Mouse (Mus musculus): ENCODE measurements around the gene Sdr16c6. TPM values are rescaled to one million over a fixed set of nuclear protein-coding genes. Genes with fewer than 3 reads are reported as not detected.

Sdr16c6 gene
- total RNA-seq (2015) (not detected in 2 replicates), total RNA-seq (2017) (not detected in 2 replicates)

DNA sequence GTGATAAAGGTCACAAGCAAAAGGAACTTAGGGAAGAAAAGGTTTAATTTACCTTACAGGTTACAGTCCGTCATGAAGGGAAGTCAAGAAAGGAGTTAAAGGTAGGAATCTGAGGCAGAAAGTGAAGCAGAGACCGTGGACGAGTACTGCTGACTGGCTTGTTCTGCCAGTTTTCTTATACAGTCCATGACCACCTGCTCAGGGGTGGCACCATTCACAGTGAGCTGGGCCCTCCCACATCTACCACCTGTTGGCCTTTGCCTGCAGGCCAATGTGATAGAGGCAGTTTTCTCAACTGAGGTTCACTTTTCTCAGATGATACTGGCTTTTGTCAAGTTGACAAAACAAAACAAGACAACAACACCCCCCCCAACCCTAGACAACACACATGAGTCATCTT, at the start of gene Sdr16c6:
TSS of gene Sdr16c6 (minus strand) at position 151 of the 400 bp plus-strand sequence.
- ATAC-seq (ENCODE audit: poor library complexity, severe bottlenecking), result no peak

DNA sequence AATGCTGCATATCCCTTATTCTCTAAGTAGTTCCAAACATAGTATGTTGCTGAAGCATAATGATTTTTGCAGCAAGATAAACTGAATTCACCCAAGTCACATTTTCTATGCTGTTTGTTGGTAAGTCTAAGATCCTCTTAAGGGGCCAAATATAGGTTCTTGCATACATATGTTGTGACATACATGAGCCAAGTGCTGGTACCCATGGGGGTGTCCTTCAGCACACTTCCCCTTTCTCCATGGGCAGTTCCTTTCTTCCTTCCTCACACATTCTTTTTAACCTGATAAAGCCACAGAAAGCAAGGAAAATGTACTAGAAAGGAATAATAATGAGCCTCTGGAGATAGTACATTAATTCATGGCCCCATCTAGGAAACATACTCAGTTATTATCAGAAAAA, 2.9 kb upstream of the Sdr16c6 start:
- peak; percentile 99 for ATAC-seq (ENCODE audit: poor library complexity, severe bottlenecking)

DNA sequence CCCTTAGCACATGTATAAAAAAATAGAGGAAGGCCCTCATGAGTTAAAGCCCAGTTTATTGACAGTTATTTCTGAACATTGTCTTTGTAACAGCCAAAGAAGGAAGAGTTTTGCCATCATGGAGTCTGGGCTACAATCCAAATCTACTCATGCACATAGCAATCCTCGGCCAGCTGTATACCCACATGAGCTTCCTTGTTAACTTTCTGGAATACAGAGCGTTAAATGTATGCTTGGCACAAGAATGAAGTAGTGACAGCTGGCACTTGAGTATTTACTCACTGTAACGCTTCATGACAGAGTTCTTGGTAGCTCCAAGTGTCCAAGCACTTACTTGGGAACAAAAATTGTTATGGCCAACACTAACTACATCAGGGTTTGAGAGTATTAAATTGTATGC, 1.8 kb upstream of the Sdr16c6 start:
- ATAC-seq (ENCODE audit: poor library complexity, severe bottlenecking), result no peak

DNA sequence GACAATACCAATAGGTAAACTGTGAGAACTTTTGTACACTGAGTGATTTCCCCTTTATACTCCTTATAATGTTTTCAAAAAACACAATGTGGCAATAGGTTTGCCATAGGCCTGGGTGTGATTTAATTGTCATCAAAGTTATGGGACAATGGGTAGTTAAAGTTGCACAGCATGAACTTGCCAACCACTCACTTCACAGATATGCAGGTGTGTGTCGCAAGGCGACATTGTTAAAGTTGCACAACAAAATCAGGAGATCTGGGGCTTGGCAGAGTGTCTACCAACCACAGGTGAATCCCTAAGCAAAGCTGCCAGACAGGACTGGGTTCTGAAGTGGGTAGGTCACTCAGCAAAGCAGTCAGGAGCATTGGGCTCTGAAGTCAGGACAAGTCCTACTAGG, 1.3 kb downstream of the Sdr16c6 start:
- ATAC-seq (ENCODE audit: poor library complexity, severe bottlenecking), result no peak

Other genes starting within 250 kb of the Sdr16c6 start
- gene Gm11808, start 103.9 kb downstream of the Sdr16c6 start, total RNA-seq (2015), result 826 and 891 TPM in 2 replicates
- 917 and 930 TPM in 2 replicates for gene Gm11808, start 103.9 kb downstream of the Sdr16c6 start, total RNA-seq (2017)

Measured in megakaryocyte, adult 5-6 weeks (primary cell).